Mouse (Mus musculus) embryonic facial prominence, embryonic 11.5 days (tissue): ENCODE results near the gene Nfib. TPM values are rescaled to one million over a fixed set of nuclear protein-coding genes. Genes with fewer than 3 reads are reported as not detected.

ENCODE experiments used
- ATAC-seq: fragments of 200-750 bp; cut with Nextera tagmentation; replicated peaks from 2 replicates; pipeline ENCODE4 v1.8.0; 2017; ENCODE audit warnings: low read depth; ENCODE audit not compliant: insufficient number of reproducible peaks, low FRiP score, low TSS enrichment
- DNase-seq: peaks from one replicate; pipeline ENCODE4 v3.0.0-alpha.2; 2015; ENCODE audit warnings: low spot score
- H3K27ac ChIP-seq: fragments of 300-500 bp; sonication (generic); replicated peaks from 2 replicates; pipeline ENCODE4 v1.5.1; 2014; ENCODE audit warnings: mild to moderate bottlenecking, low read depth, low read length, control low read depth
- H3K27me3 ChIP-seq: fragments of 300-500 bp; sonication (generic); 2 replicates; pipeline ENCODE4 v1.6.1; 2014; ENCODE audit warnings: mild to moderate bottlenecking, low read length, moderate library complexity, mixed read lengths; ENCODE audit not compliant: control insufficient read depth, insufficient read depth
- H3K36me3 ChIP-seq: fragments of 300-500 bp; sonication (generic); replicated peaks from 2 replicates; pipeline ENCODE4 v1.6.1; 2014; ENCODE audit warnings: low read depth, mild to moderate bottlenecking, low read length, moderate library complexity, mixed read lengths; ENCODE audit not compliant: control insufficient read depth, insufficient read depth
- H3K4me1 ChIP-seq: fragments of 300-500 bp; sonication (generic); 2 replicates; pipeline ENCODE4 v1.6.1; 2014; ENCODE audit warnings: low read length, mixed read lengths; ENCODE audit not compliant: control insufficient read depth, insufficient read depth
- H3K4me2 ChIP-seq: fragments of 300-500 bp; sonication (generic); 2 replicates; pipeline ENCODE4 v1.6.1; 2014; ENCODE audit warnings: low read depth, mild to moderate bottlenecking, control low read depth, low read length, moderate library complexity
- H3K4me3 ChIP-seq: fragments of 300-500 bp; sonication (generic); 2 replicates; pipeline ENCODE4 v1.5.1; 2014; ENCODE audit warnings: low read depth, low read length, control low read depth
- H3K9ac ChIP-seq: fragments of 300-500 bp; sonication (generic); replicated peaks from 2 replicates; pipeline ENCODE4 v1.6.1; 2014; ENCODE audit warnings: mild to moderate bottlenecking, control low read depth, low read length
- H3K9me3 ChIP-seq: fragments of 300-500 bp; sonication (generic); replicated peaks from 2 replicates; pipeline ENCODE4 v1.6.1; 2016; ENCODE audit warnings: mild to moderate bottlenecking, low read length, inconsistent platforms, mixed read lengths; ENCODE audit not compliant: control insufficient read depth
- WGBS: fragments of 180-500 bp; shearing (Covaris S2); extraction: QIAGEN DNeasy Blood & Tissue Kit; methylation state at CpG from one replicate; pipeline ENCODE4 v1.1.7; 2014; 5-methylcytosine and 5-hydroxymethylcytosine counted together
- polyA plus RNA-seq: library from polyadenylated mRNA; unstranded; fragments of >200 nt; fragmentation: Nextera tagmentation; extraction: Ambion mirVana; gene quantifications from 2 replicates; pipeline ENCODE4 v1.2.1, GENCODE M21; 2014

Gene Nfib
- polyA plus RNA-seq, 1 experiment from 2014 or later: 30.9 TPM

DNA sequence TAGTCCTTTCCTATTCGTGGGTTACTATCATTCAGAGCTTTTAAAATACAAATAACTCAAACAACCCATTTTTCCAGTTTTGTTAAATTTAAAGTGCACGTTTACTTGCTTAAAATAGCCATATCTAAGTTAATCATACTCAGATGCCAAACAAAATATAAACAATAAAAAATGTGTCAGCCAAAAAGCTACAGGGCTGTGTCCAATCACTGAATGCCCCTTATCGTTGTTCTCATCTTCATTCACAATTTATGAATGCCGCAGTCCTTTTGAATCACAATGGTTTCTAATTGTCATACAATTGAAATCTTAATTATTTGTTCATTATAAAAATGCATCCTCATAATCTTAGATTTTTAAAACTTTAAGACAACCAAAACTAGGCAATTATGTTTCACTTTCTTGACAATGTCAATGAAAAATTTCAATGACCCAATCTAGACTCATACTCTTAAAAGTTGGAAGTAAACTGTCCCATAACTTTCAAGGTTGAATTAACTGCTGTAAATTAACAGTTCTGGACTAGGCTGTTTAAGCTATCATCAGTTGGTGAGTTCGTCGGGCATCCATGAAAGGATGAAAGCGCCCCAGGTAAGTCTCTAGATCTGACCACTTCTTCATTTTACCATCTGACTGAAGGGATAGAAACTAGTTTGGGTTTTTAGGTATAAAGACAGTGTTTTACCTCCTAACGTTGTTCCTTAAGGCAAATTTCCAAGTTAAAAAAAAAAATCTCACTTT is 202.1 kb downstream of the Nfib start:
- Histone ChIP-seq H3K9ac (peak overlapping the region; percentile 22; the same call in 1 of the 2 replicates), H3K4me3 (peak overlapping the region; percentile 66), H3K27me3 (no peaks in the 10 kb centered on the region), H3K36me3 (no peaks in the 10 kb centered on the region), H3K27ac (no peak overlapping the region), H3K4me1 (peaks cover 2% of the 10 kb centered on the region; the same call in 1 of the 2 replicates), H3K9me3 (no peaks in the 10 kb centered on the region), H3K4me2 (peak overlapping the region; percentile 51)
- no peak for DNase-seq
- WGBS: 22% methylated on average over 8 of the region's 8 CpGs
- ATAC-seq: no peak

DNA sequence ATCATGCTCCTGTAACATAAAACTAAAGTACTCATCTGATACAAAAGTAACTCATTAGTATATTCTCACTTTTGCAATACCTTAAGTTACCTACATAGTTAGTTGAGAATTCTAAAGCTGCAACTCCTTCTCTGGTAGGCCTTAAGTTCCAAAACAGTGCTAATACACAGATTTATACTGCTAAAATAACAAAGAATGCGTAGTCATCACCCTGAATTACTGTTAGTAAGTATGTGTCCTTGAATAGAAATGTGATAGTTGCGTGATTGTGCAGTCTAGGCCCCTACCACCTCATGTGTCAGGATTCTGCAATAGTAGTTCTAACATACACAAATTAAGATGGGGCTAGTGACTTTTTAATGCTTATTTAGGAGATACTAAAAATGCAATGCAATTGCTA is 202.9 kb downstream of the Nfib start:
- Histone ChIP-seq H3K9ac (no peak overlapping the region), H3K27me3 (no peaks in the 10 kb centered on the region), H3K4me3 (peak overlapping the region; percentile 66), H3K9me3 (no peaks in the 10 kb centered on the region), H3K36me3 (peaks cover 3% of the 10 kb centered on the region), H3K4me2 (peak overlapping the region; percentile 52), H3K4me1 (no peaks in the 10 kb centered on the region), H3K27ac (no peak overlapping the region)
- DNase-seq (no peak), ATAC-seq (no peak)
- 59% methylated on average over 2 of the region's 2 CpGs for WGBS

DNA sequence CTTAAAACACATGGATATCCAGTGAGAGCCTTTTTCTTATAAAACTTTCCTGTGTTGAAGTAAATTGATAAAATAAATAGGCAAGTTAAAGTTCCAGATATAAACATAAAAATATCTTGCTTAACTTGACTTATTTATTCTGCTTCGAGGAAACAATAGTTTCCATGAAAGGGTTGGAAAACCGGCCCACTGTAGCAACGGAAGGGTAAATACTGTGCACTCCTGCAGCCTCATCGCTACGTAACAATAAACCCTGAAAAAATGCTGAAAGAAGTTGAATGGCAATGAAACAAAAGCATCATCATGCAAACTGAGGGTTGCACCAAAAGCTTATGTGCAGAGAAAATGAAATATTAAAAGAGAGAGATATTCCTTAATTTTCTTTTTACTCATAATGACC is 203.5 kb downstream of the Nfib start:
- 0 out of 2 replicates have a peak overlapping the region, but pooled peaks have one; percentile 23 for H3K9ac ChIP-seq

DNA sequence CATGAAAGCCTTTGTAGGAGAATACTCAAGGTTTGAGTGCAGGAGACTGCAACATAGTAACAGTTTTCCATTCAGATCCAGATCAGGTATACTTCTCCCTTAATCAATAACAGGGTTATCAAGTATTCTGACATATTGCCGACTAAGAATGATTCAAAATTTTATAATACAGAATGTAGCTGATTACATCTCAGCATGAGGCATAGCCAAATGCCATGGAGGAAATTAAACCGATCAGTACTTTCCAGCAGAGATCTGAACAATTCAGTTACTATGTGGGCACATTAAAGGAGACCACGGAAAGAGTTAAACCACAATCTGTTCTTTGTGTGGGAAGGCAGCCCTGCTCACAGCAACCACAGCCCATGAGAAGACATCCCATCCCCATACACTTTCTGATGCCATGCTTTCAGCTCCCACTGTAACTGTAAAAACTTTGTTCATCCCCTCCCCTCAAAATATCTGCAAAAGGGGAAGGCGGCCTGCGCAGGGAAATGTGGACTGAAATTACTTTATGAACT is 204.9 kb downstream of the Nfib start:
- Histone ChIP-seq H3K4me2 (peak overlapping the region; percentile 36), H3K27me3 (no peaks in the 10 kb centered on the region), H3K9ac (no peak overlapping the region), H3K4me3 (peak overlapping the region; percentile 15), H3K27ac (no peak overlapping the region), H3K4me1 (no peaks in the 10 kb centered on the region), H3K36me3 (peaks cover 4% of the 10 kb centered on the region), H3K9me3 (no peaks in the 10 kb centered on the region)
- WGBS: 61% methylated on average over 5 of the region's 5 CpGs
- ATAC-seq: no peak
- DNase-seq: no peak

More for the DNA sequence above, 203.5 kb downstream of the Nfib start:
- H3K9me3 ChIP-seq: no peaks in the 10 kb centered on the region
- no peaks in the 10 kb centered on the region for H3K4me1 ChIP-seq
- 61% methylated on average over 5 of the region's 5 CpGs for WGBS
- ATAC-seq (no peak), DNase-seq (no peak)
- peaks cover 4% of the 10 kb centered on the region for H3K36me3 ChIP-seq
- no peaks in the 10 kb centered on the region for H3K27me3 ChIP-seq
- peak overlapping the region; percentile 27; the same call in 1 of the 2 replicates for H3K4me2 ChIP-seq
- H3K27ac ChIP-seq: no peak overlapping the region
- peak overlapping the region; percentile 9 for H3K4me3 ChIP-seq

DNA sequence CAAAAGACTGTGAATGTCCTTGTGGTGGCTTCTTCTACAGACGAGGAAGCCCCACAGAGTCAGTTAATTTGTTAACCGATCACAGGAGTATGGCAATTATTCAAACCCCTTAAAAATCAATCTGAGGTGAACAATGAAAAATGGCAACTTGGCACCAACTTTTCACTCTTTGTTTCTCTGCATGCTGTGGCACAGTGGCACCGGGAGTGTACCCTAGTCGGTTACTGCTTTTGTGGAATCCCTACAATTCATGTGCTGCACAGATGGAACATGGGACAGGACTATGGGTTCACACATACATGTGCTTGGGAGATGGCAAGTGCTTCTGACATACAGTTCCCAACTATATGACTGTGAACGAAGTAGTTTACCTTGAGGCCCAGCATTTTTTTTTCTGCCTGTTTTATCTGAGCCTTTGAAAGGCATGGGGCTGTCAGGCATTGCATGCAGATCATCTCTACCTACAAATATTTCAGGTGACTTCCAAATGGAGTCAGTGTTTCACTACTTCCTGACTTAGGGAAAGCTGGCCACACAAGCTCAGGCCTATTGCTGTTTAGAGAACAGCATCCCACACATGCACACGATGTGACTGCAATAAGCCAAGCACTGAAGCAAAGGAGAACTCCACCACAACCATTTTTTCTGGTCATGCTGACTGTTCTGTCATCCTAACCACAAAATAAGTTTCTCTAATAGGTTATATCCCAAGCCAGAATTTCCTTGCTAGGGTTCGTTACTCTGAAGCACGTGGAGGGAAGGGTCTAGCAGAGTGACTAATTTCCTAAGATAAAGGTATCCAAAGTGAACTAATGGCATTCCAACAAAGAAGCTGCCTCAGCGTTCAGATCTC is 205.6 kb downstream of the Nfib start:
- Histone ChIP-seq H3K4me3 (no peak overlapping the region), H3K36me3 (peaks cover 4% of the 10 kb centered on the region), H3K27me3 (no peaks in the 10 kb centered on the region), H3K4me1 (no peaks in the 10 kb centered on the region), H3K4me2 (peak overlapping the region; percentile 36; the same call in 1 of the 2 replicates), H3K9me3 (no peaks in the 10 kb centered on the region), H3K9ac (no peak overlapping the region), H3K27ac (no peak overlapping the region)
- ATAC-seq (no peak), DNase-seq (no peak)
- WGBS: 70% methylated on average over 9 of the region's 9 CpGs

DNA sequence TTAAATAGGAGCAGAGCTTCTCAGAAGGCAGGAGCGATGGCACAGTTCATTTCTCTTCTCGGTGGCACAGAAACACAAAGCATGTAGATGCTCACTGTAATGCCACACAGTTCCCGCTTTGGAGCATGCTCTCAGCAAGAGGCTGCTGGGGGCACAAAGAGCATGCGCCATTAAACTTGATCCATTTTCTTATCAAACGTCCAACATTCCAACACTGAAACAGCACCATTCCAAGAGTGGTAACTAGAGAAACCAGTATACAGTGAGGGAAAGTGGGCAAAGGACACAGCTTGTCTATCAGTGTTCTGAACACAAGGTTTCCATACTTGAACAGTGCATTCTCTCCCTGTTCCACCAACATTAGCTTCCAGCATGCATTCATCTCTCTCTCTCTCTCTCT is 206.3 kb downstream of the Nfib start:
- no peaks in the 10 kb centered on the region for H3K9me3 ChIP-seq
- H3K27me3 ChIP-seq: no peaks in the 10 kb centered on the region
- no peak for DNase-seq
- no peak overlapping the region for H3K27ac ChIP-seq
- no peak overlapping the region for H3K4me3 ChIP-seq
- H3K4me1 ChIP-seq: no peaks in the 10 kb centered on the region
- WGBS: 83% methylated on average over 5 of the region's 5 CpGs
- no peak for ATAC-seq
- H3K36me3 ChIP-seq: peaks cover 4% of the 10 kb centered on the region
- no peak overlapping the region for H3K9ac ChIP-seq
- H3K4me2 ChIP-seq: no peak overlapping the region

DNA sequence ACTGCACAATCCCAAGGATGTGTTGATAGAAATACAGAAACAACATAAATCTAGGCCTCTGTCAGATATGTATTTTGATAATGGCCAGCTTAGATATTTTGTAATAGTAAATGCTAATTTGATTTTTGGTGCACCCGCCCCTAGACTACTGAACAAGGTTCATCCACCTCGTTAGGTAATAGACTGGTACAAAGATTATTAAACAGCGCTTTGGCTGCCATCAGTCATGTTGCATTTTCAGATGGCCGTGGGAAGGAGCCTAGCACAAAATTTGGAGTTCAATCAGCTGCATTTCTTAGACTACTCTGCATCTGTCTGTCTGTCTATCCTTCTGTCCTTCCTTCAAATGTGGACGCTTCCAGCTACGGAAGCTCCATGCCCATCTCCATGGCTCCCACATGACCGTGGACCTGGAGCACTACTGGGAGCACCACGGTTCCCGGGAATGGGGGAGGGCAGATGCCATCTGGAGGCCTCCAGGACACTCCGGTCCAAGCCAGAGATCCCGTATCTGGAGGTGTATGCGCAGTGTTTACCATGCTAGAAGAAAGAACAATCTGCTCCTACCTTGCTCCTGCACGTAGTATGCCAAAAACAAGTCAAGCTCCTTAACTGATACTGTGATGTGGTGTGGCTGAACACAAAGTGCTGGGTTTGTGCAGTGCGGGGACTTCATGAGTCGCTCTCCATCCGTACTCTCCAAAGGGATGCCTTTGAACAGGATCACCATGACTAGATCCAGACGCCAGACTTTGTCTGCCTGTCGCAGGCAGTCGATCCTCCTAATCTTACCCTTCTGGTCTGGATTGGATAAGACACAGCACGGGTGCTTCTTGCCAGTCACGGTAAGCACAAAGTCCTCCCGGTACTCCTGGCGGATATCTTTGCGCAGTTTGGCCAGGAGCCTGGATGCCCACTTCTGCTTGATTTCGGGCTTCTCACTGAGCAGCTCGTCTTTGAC is 207.6 kb downstream of the Nfib start:
- no peaks in the 10 kb centered on the region for H3K4me1 ChIP-seq
- no peak overlapping the region for H3K4me2 ChIP-seq
- DNase-seq (no peak), ATAC-seq (0 out of 2 replicates have a peak, but pooled peaks have one; percentile 34)
- H3K27ac ChIP-seq: no peak overlapping the region
- 91% methylated on average over 26 of the region's 26 CpGs for WGBS
- H3K4me3 ChIP-seq: no peak overlapping the region
- H3K9me3 ChIP-seq: no peaks in the 10 kb centered on the region
- no peaks in the 10 kb centered on the region for H3K27me3 ChIP-seq
- H3K36me3 ChIP-seq: peaks cover 4% of the 10 kb centered on the region
- no peak overlapping the region for H3K9ac ChIP-seq
